Mouse (Mus musculus) CH12.LX (cell line): Measurements from ENCODE around the gene Atxn2l. TPM values are rescaled to one million over a fixed set of nuclear protein-coding genes. Genes with fewer than 3 reads are reported as not detected.

Source experiments
- DNase-seq: peaks from one replicate; pipeline ENCODE4 v3.0.0-alpha.2; 2013; ENCODE audit errors: extremely low read depth
- H3K27ac ChIP-seq: 2 replicates; pipeline ENCODE4 v1.5.1; 2012; ENCODE audit warnings: low read depth, mild to moderate bottlenecking, control low read depth, moderate library complexity; ENCODE audit not compliant: insufficient read depth
- H3K27me3 ChIP-seq: replicated peaks from 2 replicates; pipeline ENCODE3; 2012; ENCODE audit warnings: inconsistent platforms
- H3K36me3 ChIP-seq, 2 experiments: replicated peaks in 1 of 2; 2 replicates each; pipeline versions ENCODE3 to v1.6.1; 2012; ENCODE audit warnings: inconsistent platforms in 1 of 2, low read length in 1 of 2, mild to moderate bottlenecking in 1 of 2, mixed read lengths in 1 of 2, moderate library complexity in 1 of 2; ENCODE audit not compliant: control insufficient read depth in 1 of 2, insufficient read depth in 1 of 2
- H3K4me1 ChIP-seq, 2 experiments: 2 replicates each; pipeline ENCODE4 v1.6.1; 2012; ENCODE audit warnings: inconsistent platforms in 1 of 2, moderate library complexity in 1 of 2; ENCODE audit not compliant: insufficient read depth in 2 of 2, control insufficient read depth in 1 of 2
- H3K4me2 ChIP-seq: 2 replicates; pipeline ENCODE4 v1.6.1; 2012; ENCODE audit warnings: low read depth, mild to moderate bottlenecking, control low read depth; ENCODE audit not compliant: poor library complexity, insufficient read depth, severe bottlenecking
- H3K4me3 ChIP-seq, 3 experiments: fragments of 150-350 bp in 1 of 3; sonication (generic) in 1 of 3; replicated peaks in 1 of 3; 2 replicates each; pipeline versions ENCODE3 to v1.5.1; 2011 to 2012; ENCODE audit warnings: low read depth in 2 of 3, low read length in 2 of 3, mild to moderate bottlenecking in 2 of 3, moderate library complexity in 2 of 3, control low read depth in 1 of 3, improper control_type of control experiment in 1 of 3, inconsistent platforms in 1 of 3, mixed read lengths in 1 of 3; ENCODE audit not compliant: poor library complexity in 1 of 3
- H3K79me2 ChIP-seq: replicated peaks from 2 replicates; pipeline ENCODE4 v1.6.1; 2012; ENCODE audit warnings: mild to moderate bottlenecking, moderate library complexity; ENCODE audit not compliant: control insufficient read depth, poor library complexity, insufficient read depth, severe bottlenecking; ENCODE audit errors: extremely low read depth
- H3K9ac ChIP-seq: 2 replicates; pipeline ENCODE4 v1.6.1; 2012; ENCODE audit warnings: low read depth, mild to moderate bottlenecking, control low read depth, moderate library complexity; ENCODE audit not compliant: insufficient read depth
- H3K9me3 ChIP-seq: replicated peaks from 2 replicates; pipeline ENCODE3; 2012; ENCODE audit warnings: low read length, inconsistent platforms, mixed read lengths
- CHD1 ChIP-seq: IDR thresholded peaks from 2 replicates; pipeline ENCODE4 v1.6.1; 2012; ENCODE audit warnings: low read depth, low read length, improper control_type of control experiment, inconsistent platforms
- ETS1 ChIP-seq: conservative IDR thresholded peaks from 2 replicates; pipeline ENCODE4 v1.6.1; 2012; ENCODE audit warnings: low read depth, mild to moderate bottlenecking, inconsistent platforms, low read length, improper control_type of control experiment, moderate library complexity
- IRF4 ChIP-seq: IDR thresholded peaks from 2 replicates; pipeline ENCODE4 v1.6.1; 2014; ENCODE audit warnings: low read depth, mild to moderate bottlenecking, inconsistent platforms, low read length, improper control_type of control experiment
- JUN ChIP-seq: IDR thresholded peaks from 2 replicates; pipeline ENCODE4 v1.6.1; 2011; ENCODE audit warnings: low read depth, mild to moderate bottlenecking, low read length, improper control_type of control experiment, moderate library complexity; ENCODE audit not compliant: insufficient read depth
- JUND ChIP-seq: conservative IDR thresholded peaks from 2 replicates; pipeline ENCODE4 v1.6.1; 2011; ENCODE audit warnings: low read depth, low read length, improper control_type of control experiment
- KAT2A ChIP-seq: IDR thresholded peaks from 2 replicates; pipeline ENCODE4 v1.6.1; 2012; ENCODE audit warnings: low read length, improper control_type of control experiment, inconsistent platforms; ENCODE audit not compliant: insufficient replicate concordance
- MAFK ChIP-seq: IDR thresholded peaks from 2 replicates; pipeline ENCODE4 v1.6.1; 2011; ENCODE audit warnings: low read length, improper control_type of control experiment; ENCODE audit not compliant: insufficient replicate concordance
- MAX ChIP-seq: IDR thresholded peaks from 2 replicates; pipeline ENCODE4 v1.6.1; 2011; ENCODE audit warnings: low read length, improper control_type of control experiment
- MEF2A ChIP-seq: IDR thresholded peaks from 2 replicates; pipeline ENCODE4 v1.6.1; 2014; ENCODE audit warnings: low read depth, mild to moderate bottlenecking, inconsistent platforms, low read length, improper control_type of control experiment, borderline replicate concordance
- MXI1 ChIP-seq: IDR thresholded peaks from 2 replicates; pipeline ENCODE4 v1.6.1; 2011; ENCODE audit warnings: mild to moderate bottlenecking, low read depth, low read length, improper control_type of control experiment
- NELFE ChIP-seq: IDR thresholded peaks from 2 replicates; pipeline ENCODE4 v1.6.1; 2011; ENCODE audit warnings: low read depth, low read length, improper control_type of control experiment
- POLR2A ChIP-seq: IDR thresholded peaks from 2 replicates; pipeline ENCODE4 v1.6.1; 2011; ENCODE audit warnings: low read depth, mild to moderate bottlenecking, improper control_type of control experiment, low read length
- POLR2AphosphoS2 ChIP-seq: IDR thresholded peaks from 2 replicates; pipeline ENCODE4 v1.6.1; 2011; ENCODE audit warnings: low read depth, low read length, improper control_type of control experiment
- RAD21 ChIP-seq: IDR thresholded peaks from 2 replicates; pipeline ENCODE4 v1.6.1; 2011; ENCODE audit warnings: low read depth, mild to moderate bottlenecking, low read length, improper control_type of control experiment, moderate library complexity
- SMC3 ChIP-seq: IDR thresholded peaks from 2 replicates; pipeline ENCODE4 v1.6.1; 2011; ENCODE audit warnings: low read depth, low read length, improper control_type of control experiment
- TCF12 ChIP-seq: IDR thresholded peaks from 2 replicates; pipeline ENCODE4 v1.6.1; 2014; ENCODE audit warnings: low read depth, mild to moderate bottlenecking, inconsistent platforms, low read length, improper control_type of control experiment
- UBTF ChIP-seq: IDR thresholded peaks from 2 replicates; pipeline ENCODE4 v1.6.1; 2012; ENCODE audit warnings: low read depth, mild to moderate bottlenecking, inconsistent platforms, low read length, improper control_type of control experiment, moderate library complexity
- ZNF384 ChIP-seq: IDR thresholded peaks from 2 replicates; pipeline ENCODE4 v1.6.1; 2012; ENCODE audit warnings: low read depth, low read length, improper control_type of control experiment, inconsistent platforms
- dilution Hi-C: fragments of 300-500 bp; cut with MboI; formaldehyde crosslinking; loops from 2 replicates; pipeline ENCODE4 v1.14.3; 2020; ENCODE audit warnings: low sequenced_read_pairs; ENCODE audit not compliant: extremely low pct_unique_long_range_greater_than_20kb, extremely low pct_ligation_motif_present
- in situ Hi-C: fragments of 300-500 bp; cut with MboI; formaldehyde crosslinking; loops from 3 replicates; pipeline ENCODE4 v1.14.3; 2019; ENCODE audit warnings: low sequenced_read_pairs, low pct_ligation_motif_present, low pct_unique_long_range_greater_than_20kb, mixed read lengths
- polyA plus RNA-seq: library from polyadenylated mRNA; unstranded; fragments of >175 nt; gene quantifications from 2 replicates; pipeline ENCODE4 v1.2.1, GENCODE M21; 2012; ENCODE audit warnings: low read depth; ENCODE audit not compliant: insufficient read length
- total RNA-seq, 2 experiments: library from RNA; depleted of rRNA; stranded (reverse); fragments of 300-350 nt in 1 of 2; fragments of >200 nt in 1 of 2; gene quantifications; 2 replicates each; pipeline ENCODE4 v1.2.3; 2012 to 2014

Atxn2l gene
- total and polyA plus RNA-seq, 3 experiments: 16.5 to 122 (median 64.2) TPM

- Histone ChIP-seq H3K4me2 (no peak overlapping the region), H3K27me3 (no peaks in the 10 kb centered on the region), H3K9me3 (no peaks in the 10 kb centered on the region), H3K79me2 (no peaks in the 10 kb centered on the region), H3K9ac (no peak overlapping the region), H3K4me1 (peaks cover 9 to 52% of the 10 kb centered on the region in 2 experiments), H3K36me3 (peaks cover 0 to 22% of the 10 kb centered on the region in 2 experiments), H3K27ac (no peak overlapping the region), H3K4me3 (no peak overlapping the region)
- DNase-seq: no peak
- dilution Hi-C loops (no loop called here), in situ Hi-C loops (no loop called here)
- TF ChIP-seq MAX (0 out of 2 replicates have a peak, but pooled peaks have one; percentile 29), TCF12 (no peak), ZNF384 (no peak), NELFE (no peak), JUN (no peak)
Measured at GRCm38 (mm10) chr7:126460623-126461399, 42.4 kb downstream of the Atxn2l start.

- in situ Hi-C loops: no loop called here
- Histone ChIP-seq H3K4me1 (peaks cover 7 to 34% of the 10 kb centered on the region in 2 experiments), H3K27me3 (no peaks in the 10 kb centered on the region), H3K79me2 (no peaks in the 10 kb centered on the region), H3K9me3 (no peaks in the 10 kb centered on the region), H3K36me3 (peaks cover 0 to 11% of the 10 kb centered on the region in 2 experiments), H3K4me3 (no peak overlapping the region)
- no peak for TF ChIP-seq MAFK
- no peak for TF ChIP-seq UBTF
- TF ChIP-seq MXI1: no peak
- TF ChIP-seq POLR2AphosphoS2: no peak
- no peak for TF ChIP-seq CHD1
- no peak for TF ChIP-seq NELFE
- TF ChIP-seq POLR2A: no peak
- TF ChIP-seq MEF2A: no peak
- TF ChIP-seq KAT2A: no peak
- TF ChIP-seq JUND: no peak
- no peak for TF ChIP-seq IRF4
- no peak for TF ChIP-seq ETS1
- no peak for TF ChIP-seq SMC3
- no peak for TF ChIP-seq RAD21
- TF ChIP-seq, all 38 proteins: peak for 0
- no peak for DNase-seq
- dilution Hi-C loops: no loop called here
- Histone ChIP-seq H3K4me2 (no peak overlapping the region), H3K27ac (no peak overlapping the region), H3K9ac (no peak overlapping the region)
Measured at GRCm38 (mm10) chr7:126458844-126459618, 44.2 kb downstream of the Atxn2l start.
